Mouse (Mus musculus): ENCODE measurements at regions not wholly inside any gene's neighbourhood (a gene's known extent, or its start where the extent isn't known, plus 50 kb on each side); places are given as distances from the start of the nearest gene placed in this dataset.
"Not testable (repeated sequence)": the region's sequence is repeated elsewhere in the genome, so short reads cannot be mapped to it uniquely, and the experiment has no call there.

DNA sequence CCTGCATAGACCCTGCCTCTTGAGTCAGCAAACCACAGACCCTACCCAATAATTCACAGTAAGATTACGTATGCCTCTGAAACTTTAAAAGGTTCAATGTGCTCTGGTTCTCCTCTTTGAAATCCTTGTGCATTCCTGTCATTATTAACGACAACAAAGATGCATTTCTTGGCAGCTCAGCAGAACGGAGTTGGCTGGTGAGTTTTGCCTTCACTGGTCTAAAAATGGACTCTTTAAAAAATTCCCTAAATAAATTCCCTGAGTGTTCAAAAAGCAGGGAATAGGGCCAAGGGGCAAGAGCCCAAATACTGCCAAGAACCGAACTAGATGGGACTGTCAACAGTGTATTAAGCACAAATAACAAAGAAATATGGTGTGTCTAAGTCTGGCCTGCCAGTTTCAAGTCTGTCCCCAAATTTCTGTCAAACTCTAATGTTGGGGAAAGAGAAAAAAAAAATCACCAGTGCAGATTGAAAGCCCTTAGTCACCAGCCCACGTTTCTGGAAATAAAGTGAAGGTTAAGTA, 163.2 kb upstream of the Gm17728 start:
- DNase-seq (ENCODE audit: extremely low spot score in 1 of 2, low spot score in 1 of 2), result peak in 1 of 2 experiments; percentile 40

DNA sequence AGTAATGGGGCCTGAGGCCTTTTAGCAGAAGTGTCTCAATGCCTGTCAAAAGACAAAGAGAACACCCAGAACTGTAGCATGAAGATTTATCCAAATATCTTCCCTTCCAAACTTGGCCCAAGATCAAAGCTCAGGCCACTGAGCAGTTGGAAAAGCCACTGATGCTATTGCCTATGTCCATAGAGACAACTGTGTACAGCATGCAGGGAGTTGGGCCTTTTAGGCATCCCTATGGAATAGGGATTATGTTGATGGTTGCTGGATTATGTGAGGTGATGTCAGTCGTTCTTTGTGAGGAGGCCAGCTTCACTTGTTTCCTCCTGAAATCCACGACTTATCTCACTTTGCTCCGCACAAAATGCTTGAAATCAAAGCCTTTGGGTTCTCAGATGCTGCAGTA, 153.1 kb upstream of the Gm17728 start:
- DNase-seq (ENCODE audit: extremely low spot score in 1 of 2, low spot score in 1 of 2), result no peak

DNA sequence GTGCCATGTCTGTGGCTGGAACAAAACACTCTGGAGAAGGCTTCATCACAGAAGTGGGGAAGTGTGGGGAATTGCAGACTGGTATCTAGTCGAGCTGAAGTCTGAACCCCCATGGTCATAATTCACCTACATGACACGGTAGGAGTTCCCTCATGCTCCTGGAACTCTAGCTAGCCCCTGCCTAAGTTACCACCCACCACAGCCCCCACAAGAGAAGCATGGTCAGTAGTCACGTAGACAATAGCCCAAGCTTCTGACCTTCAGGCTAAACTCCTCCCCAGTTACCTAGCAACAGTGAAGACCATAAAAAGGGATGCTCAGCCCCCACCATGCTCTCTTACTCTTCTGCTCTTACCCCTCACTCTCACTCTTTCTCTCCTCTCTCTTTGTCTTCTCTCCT, 143.8 kb upstream of the Gm17728 start:
- DNase-seq (ENCODE audit: extremely low spot score in 1 of 2, low spot score in 1 of 2), result not testable (repeated sequence)

DNA sequence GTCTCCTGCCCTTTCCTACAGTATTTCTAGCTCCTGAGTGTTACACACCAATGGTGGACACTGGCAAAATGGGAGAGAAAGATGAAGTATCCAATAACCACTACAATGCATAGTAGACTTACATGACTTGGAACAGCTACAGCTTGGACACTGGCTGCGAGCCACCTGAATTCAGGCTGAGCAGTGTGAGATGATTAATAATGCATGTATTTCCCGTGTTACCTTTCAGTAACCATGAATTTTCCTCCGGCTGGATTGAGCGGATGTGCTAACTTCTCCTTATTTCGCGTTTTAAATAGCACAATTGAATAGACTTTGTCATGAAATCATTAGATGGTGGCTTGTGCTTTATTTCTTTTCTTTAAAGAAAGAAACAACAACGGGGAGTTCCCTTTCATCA, 142.4 kb upstream of the Gm17728 start:
- no peak for DNase-seq (ENCODE audit: extremely low spot score in 1 of 2, low spot score in 1 of 2)

DNA sequence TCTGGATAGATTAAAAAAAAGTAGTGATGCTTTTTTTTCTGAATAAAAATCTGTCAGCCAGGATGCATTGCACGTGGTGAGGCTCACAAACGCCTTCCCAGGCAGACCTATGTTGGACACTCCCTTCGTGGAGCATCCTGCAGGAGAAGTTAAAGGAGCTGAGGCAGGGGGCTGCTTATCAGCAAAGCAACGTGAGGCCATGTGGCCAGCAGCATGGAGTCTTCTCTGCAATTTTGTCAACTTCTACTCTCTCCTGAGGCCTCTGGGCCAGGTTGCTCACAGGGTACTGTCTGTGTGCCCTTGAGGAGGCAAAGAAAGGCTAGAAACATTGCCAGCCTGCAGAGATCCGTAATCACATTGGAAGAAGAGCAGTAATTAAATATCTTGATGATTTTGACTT, 140.0 kb upstream of the Gm17728 start:
- no peak for DNase-seq (ENCODE audit: extremely low spot score in 1 of 2, low spot score in 1 of 2)

DNA sequence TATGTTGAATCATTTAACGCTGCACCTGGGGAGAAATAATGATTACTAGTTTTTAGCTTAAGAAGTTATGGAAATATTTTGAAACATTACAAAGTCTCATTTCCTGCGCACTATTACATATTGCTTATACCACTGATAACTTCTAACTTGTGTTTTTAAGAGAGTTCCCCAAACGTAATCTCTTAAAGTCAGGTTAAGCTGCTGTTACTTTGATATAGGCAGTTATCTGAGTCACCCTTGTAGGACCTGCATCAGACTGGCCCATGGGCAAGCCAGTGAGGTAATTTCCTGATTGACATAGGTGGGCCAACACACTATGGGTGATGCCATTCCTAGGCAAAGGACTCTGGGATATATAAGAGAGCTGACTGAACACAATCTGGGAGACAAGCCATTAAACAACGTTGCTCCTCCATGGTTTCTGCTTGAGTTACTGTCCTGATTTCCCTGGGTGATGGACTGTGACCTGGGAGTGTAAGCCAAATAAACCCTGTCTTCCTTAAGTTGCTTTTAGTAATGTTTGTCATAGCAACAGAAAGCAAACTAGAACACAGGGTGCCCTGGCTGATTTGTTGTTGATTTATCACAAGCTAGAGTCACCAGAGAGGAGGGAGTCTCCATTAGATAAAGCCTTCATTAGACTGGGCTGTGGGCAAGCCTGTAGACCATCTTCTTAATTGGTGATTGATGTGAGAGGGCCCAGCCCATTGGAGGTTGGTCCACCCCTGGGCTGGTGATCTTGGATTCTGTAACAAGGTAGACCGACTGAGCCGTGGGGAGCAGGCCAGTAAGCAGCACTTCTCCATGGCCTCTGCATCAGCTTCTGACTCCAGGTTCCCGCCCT, 139.3 kb upstream of the Gm17728 start:
- no peak for DNase-seq (ENCODE audit: extremely low spot score in 1 of 2, low spot score in 1 of 2)

DNA sequence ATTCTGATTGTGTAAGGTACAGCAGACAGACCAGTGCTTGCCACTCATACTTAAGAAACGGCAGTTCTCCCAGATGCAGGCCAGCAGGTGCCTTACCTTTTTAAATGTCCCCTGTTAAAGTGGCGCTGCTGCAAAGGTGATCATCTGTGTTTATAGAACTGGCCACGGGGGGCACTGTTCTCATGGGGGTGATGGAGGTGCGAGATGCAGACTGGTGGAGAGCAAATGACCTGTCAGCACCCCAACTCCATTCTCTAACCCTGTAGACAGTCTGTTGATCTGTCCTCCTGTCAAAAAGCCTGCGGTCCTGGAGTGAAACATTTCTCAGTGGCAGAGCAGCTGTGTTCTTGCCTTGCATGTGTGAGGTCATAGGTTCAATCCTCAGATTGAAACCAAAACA, 135.4 kb upstream of the Gm17728 start:
- DNase-seq (ENCODE audit: extremely low spot score in 1 of 2, low spot score in 1 of 2), result no peak

DNA sequence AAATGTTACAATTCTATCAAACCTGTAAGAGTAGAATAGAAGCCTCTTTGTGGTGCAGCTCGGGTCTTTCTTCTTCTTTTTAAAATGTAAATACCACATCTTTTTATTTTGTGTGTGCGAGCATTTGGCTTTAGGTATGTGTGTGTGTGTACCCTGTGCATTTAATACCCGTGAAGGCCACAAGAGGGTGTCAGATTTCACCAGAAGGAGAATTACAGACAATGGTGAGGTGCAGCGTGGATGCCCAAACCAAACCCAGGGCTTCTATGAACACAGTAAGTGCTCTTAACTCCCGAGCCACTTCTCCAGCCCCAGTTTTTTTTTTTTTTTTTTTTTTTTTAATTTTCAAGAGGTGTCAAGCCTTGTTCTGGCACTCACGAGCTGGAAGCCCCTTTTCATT, 135.0 kb upstream of the Gm17728 start:
- no peak for DNase-seq (ENCODE audit: extremely low spot score in 1 of 2, low spot score in 1 of 2)

DNA sequence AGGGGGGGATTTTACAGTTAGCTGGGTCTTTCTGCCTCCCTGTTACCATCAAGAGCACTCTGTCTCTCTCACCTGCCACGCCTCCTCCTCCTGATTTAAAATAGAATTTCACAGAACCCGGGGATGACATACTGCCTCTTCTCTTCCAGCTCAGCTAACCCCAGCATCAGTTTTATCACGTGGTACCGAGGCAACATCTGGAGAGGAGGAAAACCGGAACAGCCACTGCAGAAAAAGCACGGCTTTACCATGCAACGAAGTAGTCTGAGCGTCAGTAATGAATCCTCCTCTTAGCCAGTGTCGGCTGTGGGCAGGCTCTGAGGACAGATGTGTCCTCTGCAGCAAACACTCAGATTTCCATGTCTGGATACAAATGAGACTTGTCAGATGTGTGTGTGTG, 134.2 kb upstream of the Gm17728 start:
- peak in 1 of 2 experiments; percentile 34 for DNase-seq (ENCODE audit: extremely low spot score in 1 of 2, low spot score in 1 of 2)

DNA sequence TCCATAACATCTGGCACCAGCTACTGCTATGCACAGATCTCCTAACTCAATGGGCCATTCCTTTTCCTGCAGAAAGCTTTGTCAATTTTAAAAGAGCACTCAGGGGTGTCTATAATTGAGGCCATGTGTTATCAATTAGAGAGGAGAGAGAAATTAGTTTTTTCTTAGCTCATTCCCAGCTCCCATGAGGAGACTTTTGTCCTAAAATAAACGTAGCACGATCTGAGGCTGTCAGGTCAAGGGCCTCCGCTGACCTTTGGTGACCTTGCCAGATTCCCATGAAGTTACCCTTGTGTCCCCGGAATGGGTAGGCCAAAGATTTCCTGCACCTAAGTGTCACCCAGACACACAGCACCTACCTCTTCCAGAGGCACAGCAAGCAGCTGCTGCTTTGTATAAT, 130.3 kb upstream of the Gm17728 start:
- DNase-seq (ENCODE audit: extremely low spot score in 1 of 2, low spot score in 1 of 2), result no peak

DNA sequence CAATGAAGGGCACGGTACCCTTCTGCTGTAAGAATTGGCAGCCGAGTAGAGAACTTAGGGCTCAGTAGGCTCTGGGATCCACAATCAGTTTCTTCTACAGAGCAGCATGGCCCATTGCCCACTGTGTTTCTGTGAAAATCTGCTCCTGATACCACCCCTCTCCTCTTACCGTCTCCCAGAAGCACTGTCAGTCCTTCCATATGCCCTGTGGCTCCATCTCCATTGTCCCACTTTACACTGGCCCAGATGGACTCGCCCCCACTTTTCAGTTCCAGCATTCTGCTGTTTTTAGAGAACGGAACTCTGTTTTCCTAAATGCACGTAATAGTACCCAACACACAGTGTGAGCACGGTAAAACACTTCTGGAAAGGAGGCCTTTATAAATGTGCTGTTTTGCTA, 129.6 kb upstream of the Gm17728 start:
- peak in 1 of 2 experiments; percentile 54 for DNase-seq (ENCODE audit: extremely low spot score in 1 of 2, low spot score in 1 of 2)

DNA sequence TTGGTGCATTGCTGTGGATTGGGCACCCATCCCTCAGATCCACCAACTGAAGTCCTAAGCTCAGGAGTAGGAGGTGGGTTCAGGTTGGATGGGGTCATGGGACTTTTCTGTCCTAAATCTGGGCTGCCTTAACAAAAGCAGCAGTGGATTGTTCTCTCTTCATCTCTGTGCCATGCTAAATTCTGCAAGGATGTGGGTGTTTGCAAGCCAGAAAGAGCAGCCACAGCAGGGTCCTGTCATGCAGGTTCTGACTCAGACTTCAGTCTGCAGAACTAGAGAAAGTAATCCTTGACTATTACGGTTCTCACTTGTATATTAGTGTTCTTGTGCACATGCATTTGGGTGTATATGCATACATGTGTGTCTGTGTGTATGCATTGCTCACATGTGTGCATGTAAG, 125.5 kb upstream of the Gm17728 start:
- DNase-seq (ENCODE audit: extremely low spot score in 1 of 2, low spot score in 1 of 2), result peak; percentile 42 to 54

DNA sequence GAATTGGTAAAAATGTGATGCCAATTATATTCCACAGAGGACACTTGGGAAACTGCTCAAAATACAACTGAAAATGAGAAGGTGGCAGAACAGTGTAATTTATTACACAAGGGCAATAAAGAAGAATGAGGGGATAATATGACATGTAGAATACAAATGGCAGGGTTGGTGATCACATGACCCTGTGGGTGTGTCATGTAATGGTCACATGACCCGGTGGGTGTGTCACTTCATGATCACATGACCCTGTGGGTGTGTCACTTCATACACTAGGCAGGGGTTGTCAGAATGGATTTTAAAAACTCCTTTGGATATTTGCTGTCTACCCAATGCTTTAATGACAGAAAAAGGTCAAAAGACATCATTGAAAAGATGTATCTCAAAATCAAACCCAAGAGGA, 123.6 kb upstream of the Gm17728 start:
- DNase-seq (ENCODE audit: extremely low spot score in 1 of 2, low spot score in 1 of 2), result no peak

DNA sequence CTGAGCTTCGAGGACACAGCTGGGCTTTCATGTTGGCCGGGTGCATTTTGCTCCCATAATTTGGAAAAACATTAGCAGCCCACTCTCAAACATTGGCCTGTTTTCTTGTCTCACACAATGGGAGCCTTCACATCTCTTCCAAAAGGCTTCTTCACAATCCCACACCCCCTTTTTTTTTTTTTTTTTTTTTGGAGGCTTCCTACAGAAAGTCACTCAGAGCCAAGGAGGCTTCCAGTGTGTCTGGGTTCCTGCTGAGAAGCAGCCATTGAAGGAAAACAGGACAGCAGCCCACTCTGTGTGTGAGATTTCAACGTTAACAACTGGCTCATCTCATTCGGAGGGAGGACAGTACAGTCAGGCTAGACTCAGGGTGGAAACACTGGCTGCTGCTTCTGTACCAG, 120.8 kb upstream of the Gm17728 start:
- peak in 1 of 2 experiments; percentile 57 for DNase-seq (ENCODE audit: extremely low spot score in 1 of 2, low spot score in 1 of 2)

DNA sequence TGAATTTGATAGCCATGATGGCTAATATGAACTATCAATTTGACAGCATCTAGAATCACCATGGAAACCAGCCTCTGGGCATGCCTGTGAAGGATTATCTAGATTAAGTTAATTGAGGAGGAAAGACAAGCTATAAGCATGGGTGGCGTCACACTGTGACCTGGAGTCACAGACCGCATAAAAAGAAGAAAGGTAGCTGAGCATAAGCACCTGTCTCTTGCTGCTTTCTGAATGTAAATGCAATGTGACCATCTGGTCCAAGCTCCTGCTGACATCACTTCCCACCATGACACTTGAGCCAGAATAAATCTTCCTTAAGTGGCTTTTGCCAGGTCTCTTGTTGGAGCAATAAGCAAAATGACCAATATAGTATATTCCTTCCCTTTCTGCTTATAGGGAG, 113.4 kb upstream of the Gm17728 start:
- no peak for DNase-seq (ENCODE audit: extremely low spot score in 1 of 2, low spot score in 1 of 2)

DNA sequence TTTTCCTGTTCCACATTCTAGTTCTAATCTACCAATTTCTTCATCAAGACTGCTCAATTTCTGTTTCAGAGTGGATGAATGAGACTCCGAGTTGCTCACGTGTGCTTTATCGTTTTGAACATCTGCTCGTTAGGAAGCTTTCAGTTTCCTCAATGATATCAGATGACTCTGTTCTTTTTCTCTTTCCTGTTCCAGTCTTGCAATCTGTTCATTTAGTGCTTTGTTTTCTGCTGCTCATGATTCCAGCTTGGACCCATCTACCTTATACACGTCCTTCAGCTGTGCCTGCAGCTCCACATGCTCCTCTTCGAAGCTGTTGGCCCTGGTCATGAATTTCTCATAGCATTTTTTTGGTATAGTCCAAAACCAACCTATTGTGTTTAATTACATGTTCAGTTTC, 99.1 kb upstream of the Gm17728 start:
- DNase-seq (ENCODE audit: extremely low spot score in 1 of 2, low spot score in 1 of 2), result no peak

DNA sequence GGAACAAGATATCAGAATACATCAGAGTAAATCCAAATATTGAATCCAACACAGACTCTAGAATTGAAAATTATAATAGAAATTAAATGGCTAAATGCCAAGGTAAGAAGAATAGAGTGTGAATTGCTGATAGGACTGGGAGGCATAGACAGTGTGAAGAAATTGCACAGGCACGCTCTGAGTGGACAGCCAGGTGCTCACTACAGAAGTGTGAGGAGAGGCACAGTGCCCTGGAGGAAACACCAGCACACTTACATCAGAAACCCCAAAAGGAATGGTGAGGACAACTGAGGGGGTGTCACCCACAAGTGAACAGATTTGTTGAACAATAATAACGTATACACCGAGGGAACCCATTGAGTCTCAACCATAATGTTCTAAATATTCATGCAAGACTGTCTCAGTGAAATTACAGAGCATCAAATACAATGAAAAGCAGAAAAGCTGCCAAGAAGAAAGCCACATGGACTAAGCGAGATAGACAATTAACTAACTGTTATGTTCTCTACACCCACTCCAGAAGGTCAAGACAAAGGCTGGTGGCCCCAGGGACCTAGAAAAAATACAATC, 92.9 kb upstream of the Gm17728 start:
- DNase-seq (ENCODE audit: extremely low spot score in 1 of 2, low spot score in 1 of 2), result no peak

DNA sequence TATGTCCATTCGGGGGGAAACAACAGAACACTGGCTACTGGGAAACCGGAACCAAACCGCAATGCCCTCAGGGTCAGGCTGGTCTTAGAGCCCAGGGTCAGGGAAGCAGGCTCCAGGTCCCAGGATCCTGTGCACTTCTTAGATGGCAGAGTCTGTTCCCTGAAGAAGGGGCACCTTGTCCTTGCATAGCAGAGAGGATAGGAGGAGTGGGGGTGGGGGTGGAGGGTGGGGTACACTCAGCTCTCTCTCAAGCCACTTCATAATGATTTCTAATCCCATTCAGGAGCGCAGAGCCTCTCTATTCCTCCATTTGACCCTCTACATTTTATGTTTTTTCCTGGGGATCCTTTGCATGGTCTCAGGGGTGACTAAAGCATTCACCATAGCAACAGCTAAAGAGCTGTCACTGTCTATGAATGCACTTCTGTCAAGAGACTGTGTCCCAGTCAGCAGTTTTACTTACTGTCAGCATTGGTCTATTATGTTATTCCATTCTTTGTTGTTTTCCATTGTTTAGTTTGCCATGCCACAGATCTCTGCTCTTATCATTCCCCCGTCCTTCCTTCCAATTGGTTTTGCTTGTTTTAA, 64.2 kb upstream of the Gm17728 start:
- DNase-seq (ENCODE audit: extremely low spot score in 1 of 2, low spot score in 1 of 2), result no peak
